Comparison of ENCODE assay signal across 8 mouse cellular contexts in genomic region chr19:4438791-4439160, GRCm38 (mm10). TPM values are rescaled to one million over a fixed set of nuclear protein-coding genes. Genes with fewer than 3 reads are reported as not detected.
DNase-seq lines count a peak whose midpoint lies in the region; ATAC-seq and TF ChIP-seq lines count a peak whose summit lies in the region.

No protein-coding gene starts in this region.

- H3K9ac ChIP-seq in forebrain, postnatal 0 days, result peak overlapping the region; percentile 33; the same call in 1 of the 2 replicates
- H3K9ac ChIP-seq in liver, embryonic 15.5 days, result no peak overlapping the region; the same call in 1 of the 2 replicates

- peak overlapping the region; percentile 54 for H3K4me3 ChIP-seq in erythroblast, embryonic 14.5 days (replicated peaks)
- H3K4me3 ChIP-seq in forebrain, postnatal 0 days (ENCODE audit: low read depth, low read length), result peak overlapping the region; percentile 41
- peak overlapping the region; percentile 59 for H3K4me3 ChIP-seq in liver, embryonic 15.5 days (replicated peaks)

- peak overlapping the region; percentile 86 for H3K4me2 ChIP-seq in forebrain, postnatal 0 days (ENCODE audit: low read depth)
- peak overlapping the region; percentile 59 for H3K4me2 ChIP-seq in liver, embryonic 15.5 days

- WGBS in forebrain, postnatal 0 days, result 8% methylated on average over 8 of the region's 8 CpGs
- 13% methylated on average over 8 of the region's 8 CpGs for WGBS in liver, embryonic 15.5 days (ENCODE audit: insufficient replicate concordance)

- no peaks in the 10 kb centered on the region for H3K9me3 ChIP-seq in erythroblast, embryonic 14.5 days (ENCODE audit: control insufficient read depth, low read length)
- no peaks in the 10 kb centered on the region for H3K9me3 ChIP-seq in forebrain, postnatal 0 days (ENCODE audit: low read length)
- no peaks in the 10 kb centered on the region for H3K9me3 ChIP-seq in liver, embryonic 15.5 days (replicated peaks)

- H3K4me1 ChIP-seq in erythroblast, embryonic 14.5 days (ENCODE audit: control insufficient read depth), result peaks cover 7% of the 10 kb centered on the region
- H3K4me1 ChIP-seq in forebrain, postnatal 0 days (ENCODE audit: insufficient read depth), result no peaks in the 10 kb centered on the region
- H3K4me1 ChIP-seq in liver, embryonic 15.5 days (replicated peaks), result peaks cover 38% of the 10 kb centered on the region

- TF ChIP-seq CTCF in forebrain, postnatal 0 days (IDR thresholded peaks at IDR 0.05; ENCODE audit: low read depth), result no peak

- no peaks in the 10 kb centered on the region; the same call in 1 of the 2 replicates for H3K36me3 ChIP-seq in erythroblast, embryonic 14.5 days (ENCODE audit: control insufficient read depth)
- no peaks in the 10 kb centered on the region for H3K36me3 ChIP-seq in forebrain, postnatal 0 days (ENCODE audit: insufficient read depth)
- no peaks in the 10 kb centered on the region for H3K36me3 ChIP-seq in liver, embryonic 15.5 days (replicated peaks)

- no peak overlapping the region for H3K27ac ChIP-seq in forebrain, postnatal 0 days (ENCODE audit: low read depth, low read length)
- peak overlapping the region; percentile 64; the same call in 1 of the 2 replicates for H3K27ac ChIP-seq in liver, embryonic 15.5 days (replicated peaks)

- no peak for ATAC-seq in erythroblast, adult 5-6 weeks (replicated peaks; ENCODE audit: low FRiP score, poor library complexity, severe bottlenecking)
- no peak for ATAC-seq in forebrain, postnatal 0 days
- no peak for ATAC-seq in liver, embryonic 15.5 days (ENCODE audit: insufficient read depth)

- H3K27me3 ChIP-seq in erythroblast, embryonic 14.5 days (ENCODE audit: control insufficient read depth), result peaks cover 50% of the 10 kb centered on the region
- peaks cover 9% of the 10 kb centered on the region; the same call in 1 of the 2 replicates for H3K27me3 ChIP-seq in forebrain, postnatal 0 days (ENCODE audit: insufficient read depth, low read length)
- H3K27me3 ChIP-seq in liver, embryonic 15.5 days, result peaks cover 45% of the 10 kb centered on the region

- DNase-seq in CD4-positive, CD25-positive, alpha-beta regulatory T cell, adult 2 months (ENCODE audit: low read depth, low spot score), result peak; percentile 41
- no peak for DNase-seq in forebrain, postnatal 0 days
- no peak for DNase-seq in right cerebral cortex, postnatal 10 days (ENCODE audit: low spot score in 2 of 2)
- DNase-seq in frontal cortex, postnatal 10 days (ENCODE audit: low spot score in 2 of 2), result no peak
- DNase-seq in right cerebral cortex, postnatal 4 days, result no peak

RNA-seq across cellular contexts. Expression of gene Rhod, which starts 0.5 kb away (rescaled TPM):
- polyA plus RNA-seq in erythroblast, embryonic 14.5 days (2012), result not detected in 2 replicates
- not detected in 2 replicates for total RNA-seq in erythroblast, adult 5-6 weeks (2015; ENCODE audit: low replicate concordance)
- not detected in 2 replicates for total RNA-seq in erythroblast, adult 5-6 weeks (2017; ENCODE audit: low replicate concordance)
- 3.6 and 5.2 TPM in 2 replicates for total RNA-seq in forebrain, postnatal 0 days (2014; rRNA removed)
- 4.3 and 4.7 TPM in 2 replicates for polyA plus RNA-seq in forebrain, postnatal 0 days (2015; fragmentation: Nextera tagmentation; extraction: Ambion mirVana)
- polyA plus RNA-seq in liver, embryonic 15.5 days (2015; fragmentation: Nextera tagmentation; extraction: Ambion mirVana), result 7.9 and 8.5 TPM in 2 replicates

RNA-seq across cellular contexts. Expression of gene Syt12, which starts 38.5 kb away (rescaled TPM):
- polyA plus RNA-seq in erythroblast, embryonic 14.5 days (2012), result not detected in 2 replicates
- not detected in 2 replicates for total RNA-seq in erythroblast, adult 5-6 weeks (2015; ENCODE audit: low replicate concordance)
- not detected in 2 replicates for total RNA-seq in erythroblast, adult 5-6 weeks (2017; ENCODE audit: low replicate concordance)
- 8.2 and 13.0 TPM in 2 replicates for total RNA-seq in forebrain, postnatal 0 days (2014; rRNA removed)
- 2.9 and 3.3 TPM in 2 replicates for polyA plus RNA-seq in forebrain, postnatal 0 days (2015; fragmentation: Nextera tagmentation; extraction: Ambion mirVana)
- 0.12 and 0.33 TPM in 2 replicates for polyA plus RNA-seq in liver, embryonic 15.5 days (2015; fragmentation: Nextera tagmentation; extraction: Ambion mirVana)

RNA-seq across cellular contexts. Expression of gene Kdm2a, which starts 40.7 kb away (rescaled TPM):
- polyA plus RNA-seq in erythroblast, embryonic 14.5 days (2012), result 1.3 and 2.7 TPM in 2 replicates
- 56.6 and 57.5 TPM in 2 replicates for total RNA-seq in erythroblast, adult 5-6 weeks (2015; ENCODE audit: low replicate concordance)
- total RNA-seq in erythroblast, adult 5-6 weeks (2017; ENCODE audit: low replicate concordance), result 71.1 and 123 TPM in 2 replicates
- 55.0 and 71.7 TPM in 2 replicates for total RNA-seq in forebrain, postnatal 0 days (2014; rRNA removed)
- polyA plus RNA-seq in forebrain, postnatal 0 days (2015; fragmentation: Nextera tagmentation; extraction: Ambion mirVana), result 13.1 and 19.5 TPM in 2 replicates
- polyA plus RNA-seq in liver, embryonic 15.5 days (2015; fragmentation: Nextera tagmentation; extraction: Ambion mirVana), result 12.9 and 13.1 TPM in 2 replicates

RNA-seq across cellular contexts. Expression of gene 2010003K11Rik, which starts 59.6 kb away (rescaled TPM):
- polyA plus RNA-seq in erythroblast, embryonic 14.5 days (2012), result not detected in 2 replicates
- not detected in 2 replicates for total RNA-seq in erythroblast, adult 5-6 weeks (2015; ENCODE audit: low replicate concordance)
- total RNA-seq in erythroblast, adult 5-6 weeks (2017; ENCODE audit: low replicate concordance), result 0.94 TPM in 1 of 2 replicates, not detected in the other
- not detected in 2 replicates for total RNA-seq in forebrain, postnatal 0 days (2014; rRNA removed)
- polyA plus RNA-seq in forebrain, postnatal 0 days (2015; fragmentation: Nextera tagmentation; extraction: Ambion mirVana), result 0.13 TPM in 1 of 2 replicates, not detected in the other
- polyA plus RNA-seq in liver, embryonic 15.5 days (2015; fragmentation: Nextera tagmentation; extraction: Ambion mirVana), result 0.09 TPM in 1 of 2 replicates, not detected in the other
